Comparison of ENCODE assay signal across 8 mouse cellular contexts in the genomic region with DNA sequence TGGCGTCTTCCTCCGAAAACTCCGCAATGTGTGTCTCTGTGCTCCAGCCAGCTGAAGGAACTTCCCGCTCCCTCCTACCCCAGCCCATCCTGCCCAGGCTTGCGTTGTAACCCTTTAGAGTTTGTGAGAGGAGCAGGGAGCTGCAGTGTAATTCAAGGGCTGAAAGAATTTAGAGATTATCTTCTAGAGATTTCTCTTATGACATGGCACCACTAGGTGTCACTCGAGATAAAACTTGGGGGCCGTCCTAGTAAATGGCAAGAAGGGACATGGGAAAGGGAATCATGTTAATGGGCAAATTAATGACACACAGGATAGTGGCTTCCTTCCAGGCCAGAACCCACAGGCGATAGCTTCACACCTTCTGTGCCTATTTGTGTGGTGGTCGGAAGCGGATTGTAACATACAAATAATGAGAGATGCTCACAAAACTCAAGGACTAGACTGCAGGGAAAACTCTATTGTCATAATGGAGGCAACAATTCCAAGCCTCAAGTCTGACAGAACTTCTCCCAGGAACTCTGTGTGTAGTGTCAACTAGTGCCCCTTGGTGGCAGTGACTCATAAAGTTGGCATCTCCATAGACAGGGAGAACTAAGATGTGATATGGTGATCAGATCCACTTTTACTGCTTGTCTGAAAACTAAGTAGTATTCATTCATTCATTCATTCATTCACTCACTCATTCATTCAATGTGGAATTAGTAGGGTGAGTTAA. TPM values are rescaled to one million over a fixed set of nuclear protein-coding genes. Genes with fewer than 3 reads are reported as not detected.
DNase-seq lines count a peak whose midpoint lies in the region; ATAC-seq and TF ChIP-seq lines count a peak whose summit lies in the region.

No protein-coding gene starts in this region.

- no peak overlapping the region for H3K27ac ChIP-seq in heart, adult 2 months
- H3K27ac ChIP-seq in heart, embryonic 11.5 days (ENCODE audit: low read depth, low read length), result no peak overlapping the region
- no peak overlapping the region for H3K27ac ChIP-seq in CH12.LX (ENCODE audit: insufficient read depth, low read depth)
- H3K27ac ChIP-seq in midbrain, postnatal 0 days (ENCODE audit: low read depth, low read length), result no peak overlapping the region

- peak; percentile 59 for TF ChIP-seq RAD21 in CH12.LX (IDR thresholded peaks at IDR 0.05; ENCODE audit: low read depth, low read length)

- ATAC-seq in heart, embryonic 11.5 days (replicated peaks; ENCODE audit: insufficient number of reproducible peaks, low FRiP score, low TSS enrichment), result no peak
- 0 out of 2 replicates have a peak, but pooled peaks have one; percentile 34 for ATAC-seq in midbrain, postnatal 0 days (ENCODE audit: low FRiP score)

- peak; percentile 66 for TF ChIP-seq CTCF in heart, adult 2 months (IDR thresholded peaks at IDR 0.05)
- TF ChIP-seq CTCF in CH12.LX (conservative IDR thresholded peaks at IDR 0.05 in 1 of 2, IDR thresholded peaks at IDR 0.05 in 1 of 2; ENCODE audit: low read depth in 2 of 2, low read length in 2 of 2), result peak; percentile 35 to 65; a peak in 2 of 4 replicates
- TF ChIP-seq CTCF in midbrain, postnatal 0 days (IDR thresholded peaks at IDR 0.05), result peak; percentile 72

- H3K27me3 ChIP-seq in heart, adult 2 months (ENCODE audit: control insufficient read depth, insufficient read depth, low read length), result no peaks in the 10 kb centered on the region
- no peaks in the 10 kb centered on the region for H3K27me3 ChIP-seq in heart, embryonic 11.5 days (ENCODE audit: control insufficient read depth, insufficient read depth, low read length)
- no peaks in the 10 kb centered on the region for H3K27me3 ChIP-seq in CH12.LX (replicated peaks)
- H3K27me3 ChIP-seq in midbrain, postnatal 0 days (ENCODE audit: insufficient read depth, low read length), result no peaks in the 10 kb centered on the region

- 47% methylated on average over 10 of the region's 10 CpGs for WGBS in heart, adult 2 months
- 54% methylated on average over 10 of the region's 10 CpGs for WGBS in heart, embryonic 11.5 days (ENCODE audit: insufficient replicate concordance)
- 60% methylated on average over 10 of the region's 10 CpGs for WGBS in midbrain, postnatal 0 days

- no peak for TF ChIP-seq POLR2A in heart, adult 2 months (IDR thresholded peaks at IDR 0.05; ENCODE audit: insufficient read depth, low read depth, low read length)
- no peak for TF ChIP-seq POLR2A in CH12.LX (IDR thresholded peaks at IDR 0.05; ENCODE audit: low read depth, low read length)

- TF ChIP-seq EP300 in heart, adult 2 months (IDR thresholded peaks at IDR 0.05; ENCODE audit: insufficient read depth, low read depth, low read length), result no peak
- no peak for TF ChIP-seq EP300 in CH12.LX (IDR thresholded peaks at IDR 0.05; ENCODE audit: low read length)

- DNase-seq in heart, adult 2 months, result peak in 1 of 2 experiments; percentile 18
- DNase-seq in CH12.LX (ENCODE audit: extremely low read depth), result peak; percentile 33
- peak; percentile 7 for DNase-seq in cerebellum, adult 8-10 months
- DNase-seq in gastrocnemius, postnatal 10 days, result peak; percentile 22
- DNase-seq in left cerebral cortex, postnatal 14 days (ENCODE audit: low spot score in 2 of 2), result peak; percentile 13 to 49
- DNase-seq in midbrain, postnatal 0 days (ENCODE audit: low spot score), result peak; percentile 67
- no peak for DNase-seq in spleen, postnatal 14 days (ENCODE audit: low spot score in 2 of 2)

- no peak overlapping the region for H3K4me2 ChIP-seq in heart, embryonic 11.5 days
- H3K4me2 ChIP-seq in CH12.LX (ENCODE audit: insufficient read depth, low read depth, poor library complexity, severe bottlenecking), result no peak overlapping the region
- H3K4me2 ChIP-seq in midbrain, postnatal 0 days (ENCODE audit: low read depth, low read length, poor library complexity, severe bottlenecking), result no peak overlapping the region

- H3K4me3 ChIP-seq in heart, adult 2 months, result no peak overlapping the region
- H3K4me3 ChIP-seq in heart, embryonic 11.5 days (ENCODE audit: low read depth, low read length), result no peak overlapping the region
- H3K4me3 ChIP-seq in CH12.LX (replicated peaks in 1 of 3; ENCODE audit: low read depth in 2 of 3, low read length in 2 of 3, poor library complexity in 1 of 3), result no peak overlapping the region
- no peak overlapping the region for H3K4me3 ChIP-seq in midbrain, postnatal 0 days (ENCODE audit: low read depth, low read length)

- intact Hi-C loops in heart, adult 2 months (cut with DNase I), result no loop called here
- intact Hi-C loops in left cerebral cortex, postnatal 14 days (cut with DNase I), result no loop called here

- no peak overlapping the region for H3K9ac ChIP-seq in heart, adult 2 months (ENCODE audit: low read depth, low read length)
- H3K9ac ChIP-seq in heart, embryonic 11.5 days (ENCODE audit: low read depth, low read length), result no peak overlapping the region
- no peak overlapping the region for H3K9ac ChIP-seq in CH12.LX (ENCODE audit: insufficient read depth, low read depth)
- H3K9ac ChIP-seq in midbrain, postnatal 0 days (replicated peaks; ENCODE audit: low read length, poor library complexity, severe bottlenecking), result no peak overlapping the region

- H3K4me1 ChIP-seq in heart, adult 2 months (ENCODE audit: control insufficient read depth, insufficient read depth, low read length), result no peaks in the 10 kb centered on the region; the same call in 1 of the 2 replicates
- H3K4me1 ChIP-seq in heart, embryonic 11.5 days (ENCODE audit: control insufficient read depth, insufficient read depth, low read length), result no peaks in the 10 kb centered on the region
- no peaks in the 10 kb centered on the region for H3K4me1 ChIP-seq in CH12.LX (ENCODE audit: control insufficient read depth in 1 of 2, insufficient read depth in 2 of 2)
- H3K4me1 ChIP-seq in midbrain, postnatal 0 days (ENCODE audit: insufficient read depth, low read length), result no peaks in the 10 kb centered on the region

- no peaks in the 10 kb centered on the region for H3K36me3 ChIP-seq in heart, adult 2 months (ENCODE audit: control insufficient read depth, insufficient read depth, low read length)
- no peaks in the 10 kb centered on the region for H3K36me3 ChIP-seq in heart, embryonic 11.5 days (ENCODE audit: control insufficient read depth, insufficient read depth, low read length)
- H3K36me3 ChIP-seq in CH12.LX (replicated peaks in 1 of 2; ENCODE audit: control insufficient read depth in 1 of 2, insufficient read depth in 1 of 2, low read length in 1 of 2), result no peaks in the 10 kb centered on the region
- no peaks in the 10 kb centered on the region for H3K36me3 ChIP-seq in midbrain, postnatal 0 days (ENCODE audit: insufficient read depth, low read length)

- dilution Hi-C loops in CH12.LX (cut with MboI; ENCODE audit: extremely low pct_ligation_motif_present, extremely low pct_unique_long_range_greater_than_20kb, low sequenced_read_pairs), result no loop called here

- H3K9me3 ChIP-seq in heart, embryonic 11.5 days (replicated peaks; ENCODE audit: control insufficient read depth, low read length), result no peaks in the 10 kb centered on the region
- H3K9me3 ChIP-seq in CH12.LX (replicated peaks; ENCODE audit: low read length), result no peaks in the 10 kb centered on the region
- H3K9me3 ChIP-seq in midbrain, postnatal 0 days (ENCODE audit: low read length), result no peaks in the 10 kb centered on the region

- H3K79me2 ChIP-seq in heart, adult 2 months (replicated peaks; ENCODE audit: control insufficient read depth, insufficient read depth, low read length), result no peaks in the 10 kb centered on the region
- H3K79me2 ChIP-seq in CH12.LX (replicated peaks; ENCODE audit: control insufficient read depth, extremely low read depth, insufficient read depth, poor library complexity, severe bottlenecking), result no peaks in the 10 kb centered on the region

- in situ Hi-C loops in CH12.LX (cut with MboI; ENCODE audit: low pct_ligation_motif_present, low pct_unique_long_range_greater_than_20kb, low sequenced_read_pairs), result no loop called here

TF ChIP-seq in CH12.LX, 34 proteins besides CTCF, POLR2A, EP300 and RAD21:
- TF ChIP-seq SMC3 (IDR thresholded peaks at IDR 0.05; ENCODE audit: low read depth, low read length) (peak; percentile 48), POLR2AphosphoS2 (IDR thresholded peaks at IDR 0.05; ENCODE audit: low read depth, low read length) (no peak)

RNA-seq across cellular contexts. Expression of gene Mroh9, which starts 6.1 kb away (rescaled TPM):
- total RNA-seq in heart, adult 2 months (2021), result not detected
- not detected in 2 replicates for polyA plus RNA-seq in heart, adult 2 months (2012; rRNA removed)
- polyA plus RNA-seq in heart, embryonic 11.5 days (2014; fragmentation: Nextera tagmentation; extraction: Ambion mirVana), result not detected in 2 replicates
- total RNA-seq in CH12.LX (2012; rRNA removed), result not detected in 2 replicates
- not detected in 2 replicates for total RNA-seq in CH12.LX (2014; rRNA removed)
- not detected in 2 replicates for polyA plus RNA-seq in CH12.LX (2012; ENCODE audit: insufficient read length, low read depth)
- not detected for total RNA-seq in gastrocnemius, postnatal 10 days (2021)
- not detected for total RNA-seq in left cerebral cortex, postnatal 14 days (2021)
- not detected in 2 replicates for total RNA-seq in midbrain, postnatal 0 days (2014; rRNA removed)
- polyA plus RNA-seq in midbrain, postnatal 0 days (2015; fragmentation: Nextera tagmentation; extraction: Ambion mirVana), result not detected in 2 replicates

Comparison
In these comparisons a context has a peak if more than half of its experiments do, and no peak if none do; other contexts are left out.
1. DNase-seq: peak in CH12.LX (single experiment), cerebellum, adult 8-10 months (single experiment), gastrocnemius, postnatal 10 days (single experiment), left cerebral cortex, postnatal 14 days (2 of 2) and midbrain, postnatal 0 days (single experiment); none in spleen, postnatal 14 days (0 of 2).
2. Peak in every context shown above with its lines, with median percentiles within 50 percentile points of each other: CTCF ChIP-seq.